Mouse (Mus musculus) ES-Bruce4 (cell line): Measurements from ENCODE around the gene Pus1.

ENCODE experiments used
- CTCF ChIP-seq: IDR thresholded peaks from one replicate; pipeline ENCODE4 v1.8.1; 2011; ENCODE audit warnings: low read depth, low read length
- POLR2A ChIP-seq: IDR thresholded peaks from one replicate; pipeline ENCODE4 v1.8.1; 2011; ENCODE audit warnings: low read length; ENCODE audit not compliant: insufficient read depth

- TF ChIP-seq CTCF (no peak), POLR2A (no peak)
Measured at GRCm38 (mm10) chr5:110824421-110824820, 44.0 kb upstream of the Pus1 start.
